Mouse (Mus musculus) limb, embryonic 13.5 days (tissue): ENCODE measurements at regions not wholly inside any gene's neighbourhood (a gene's known extent, or its start where the extent isn't known, plus 50 kb on each side); places are given as distances from the start of the nearest gene placed in this dataset.

Experiments used
- ATAC-seq: fragments of 200-750 bp; cut with Nextera tagmentation; 2 replicates; pipeline ENCODE4 v1.8.0; 2017; ENCODE audit warnings: low read depth, moderate number of reproducible peaks, moderate TSS enrichment; ENCODE audit not compliant: low FRiP score
- H3K27ac ChIP-seq: fragments of 300-500 bp; sonication (generic); 2 replicates; pipeline ENCODE4 v1.5.1; 2015; ENCODE audit warnings: inconsistent platforms, mild to moderate bottlenecking, moderate library complexity
- H3K27me3 ChIP-seq: fragments of 300-500 bp; sonication (generic); 2 replicates; pipeline ENCODE4 v1.6.1; 2015; ENCODE audit warnings: mild to moderate bottlenecking, inconsistent platforms
- H3K36me3 ChIP-seq: fragments of 300-500 bp; sonication (generic); 2 replicates; pipeline ENCODE4 v1.6.1; 2015; ENCODE audit warnings: inconsistent platforms, mild to moderate bottlenecking, moderate library complexity
- H3K4me1 ChIP-seq: fragments of 300-500 bp; sonication (generic); 2 replicates; pipeline ENCODE4 v1.6.1; 2015; ENCODE audit warnings: inconsistent platforms
- H3K4me2 ChIP-seq: fragments of 300-500 bp; sonication (generic); replicated peaks from 2 replicates; pipeline ENCODE4 v1.6.1; 2015; ENCODE audit warnings: inconsistent platforms, mild to moderate bottlenecking, moderate library complexity
- H3K4me3 ChIP-seq: fragments of 300-500 bp; sonication (generic); 2 replicates; pipeline ENCODE4 v1.5.1; 2015; ENCODE audit warnings: moderate library complexity, mild to moderate bottlenecking, inconsistent platforms
- H3K9ac ChIP-seq: fragments of 300-500 bp; sonication (generic); 2 replicates; pipeline ENCODE4 v1.6.1; 2015; ENCODE audit warnings: mild to moderate bottlenecking, inconsistent platforms
- H3K9me3 ChIP-seq: fragments of 300-500 bp; sonication (generic); 2 replicates; pipeline ENCODE4 v1.6.1; 2016; ENCODE audit warnings: inconsistent platforms
- WGBS: fragments of 180-500 bp; shearing (Covaris S2); methylation state at CpG from one replicate; pipeline ENCODE4 v1.1.7; 2015; 5-methylcytosine and 5-hydroxymethylcytosine counted together

DNA sequence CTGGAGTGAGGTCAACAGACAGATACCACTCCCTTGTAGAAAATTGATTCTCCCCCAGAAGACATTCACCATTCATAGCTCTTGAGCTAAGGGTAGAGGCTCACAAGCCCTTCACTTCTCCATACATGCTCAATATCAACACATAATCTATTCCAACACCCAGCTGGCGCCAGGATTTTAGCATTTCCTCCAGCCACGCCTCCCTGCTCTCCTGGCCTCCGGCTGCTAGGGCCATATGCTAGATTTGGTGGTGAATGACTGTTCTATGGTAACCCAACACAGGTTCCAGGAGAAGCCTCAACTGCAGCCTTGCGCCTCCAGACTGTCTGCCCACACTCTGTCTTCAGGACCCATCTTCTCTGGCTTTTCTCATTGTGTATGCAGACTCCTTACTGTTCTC is 197.9 kb downstream of the Gm11011 start:
- H3K36me3 ChIP-seq = no peaks in the 10 kb centered on the region
- no peak overlapping the region for H3K4me3 ChIP-seq
- H3K27me3 ChIP-seq = no peaks in the 10 kb centered on the region
- H3K4me2 ChIP-seq = no peak overlapping the region
- H3K9me3 ChIP-seq = no peaks in the 10 kb centered on the region
- no peak overlapping the region for H3K9ac ChIP-seq
- no peak for ATAC-seq
- 72% methylated on average over 4 of the region's 4 CpGs for WGBS
- no peak overlapping the region for H3K27ac ChIP-seq
- H3K4me1 ChIP-seq = no peaks in the 10 kb centered on the region

DNA sequence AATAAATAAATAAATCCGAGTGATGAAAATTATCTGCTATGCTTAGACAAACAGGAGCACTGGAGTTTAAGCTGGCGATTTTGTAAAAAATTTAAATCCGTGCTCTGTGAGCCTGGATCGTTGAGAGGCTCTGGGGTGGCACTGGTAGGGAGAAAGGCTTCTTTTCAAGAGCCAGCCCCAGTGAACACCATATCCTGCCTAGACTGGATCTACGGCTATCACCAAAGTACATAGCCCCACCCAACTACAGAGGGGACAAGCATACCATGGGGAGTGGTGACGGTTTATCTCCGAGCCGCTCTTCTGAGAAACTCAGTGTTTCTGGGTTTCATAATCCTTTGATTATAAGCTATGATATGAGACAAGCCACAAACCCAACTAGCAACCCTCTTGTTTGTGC is 199.0 kb downstream of the Gm11011 start:
- no peaks in the 10 kb centered on the region for H3K9me3 ChIP-seq
- H3K4me1 ChIP-seq = no peaks in the 10 kb centered on the region
- no peaks in the 10 kb centered on the region for H3K27me3 ChIP-seq
- H3K27ac ChIP-seq = no peak overlapping the region
- no peaks in the 10 kb centered on the region for H3K36me3 ChIP-seq
- no peak overlapping the region for H3K4me3 ChIP-seq
- H3K4me2 ChIP-seq = no peak overlapping the region
- WGBS = 77% methylated on average over 8 of the region's 8 CpGs
- H3K9ac ChIP-seq = no peak overlapping the region
- ATAC-seq = no peak

DNA sequence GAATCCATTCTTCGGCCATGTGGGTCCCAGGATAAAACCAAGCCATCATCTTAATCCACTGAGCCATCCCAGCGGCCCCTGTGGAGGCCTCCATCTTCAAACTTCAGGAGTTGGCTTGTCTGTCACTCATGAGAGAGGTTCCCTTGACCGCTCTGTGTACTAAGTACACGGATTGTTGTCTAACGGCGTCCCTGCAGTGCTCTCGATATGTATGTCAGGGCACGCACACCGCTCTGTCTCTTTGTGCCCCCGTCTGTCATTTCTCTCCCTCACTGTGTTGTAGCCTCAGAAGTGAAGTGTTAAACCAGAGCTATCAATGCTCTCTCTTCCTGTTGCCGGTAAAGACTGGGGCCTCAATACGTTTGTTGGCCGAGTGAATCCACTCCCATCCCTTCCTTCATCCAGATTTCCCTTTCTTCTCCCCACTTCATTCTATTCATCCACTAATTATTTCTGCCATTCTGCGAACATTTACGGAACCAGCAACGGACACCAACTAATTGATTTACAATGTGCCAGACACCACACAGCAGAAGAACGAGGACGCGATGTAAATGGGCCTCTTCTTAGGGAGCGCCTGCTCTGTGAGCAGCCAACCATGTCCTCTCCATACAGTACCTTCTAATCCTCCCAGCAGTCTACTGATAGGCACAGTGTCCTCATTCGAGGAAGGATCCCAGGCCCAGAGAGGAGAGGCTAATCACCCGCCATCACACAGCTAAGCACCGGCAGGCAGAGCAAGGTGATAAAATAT is 199.6 kb downstream of the Gm11011 start:
- WGBS = 49% methylated on average over 23 of the region's 23 CpGs
- Histone ChIP-seq H3K4me3 (no peak overlapping the region), H3K27me3 (no peaks in the 10 kb centered on the region), H3K27ac (no peak overlapping the region), H3K9ac (no peak overlapping the region), H3K4me1 (no peaks in the 10 kb centered on the region), H3K36me3 (no peaks in the 10 kb centered on the region), H3K4me2 (no peak overlapping the region), H3K9me3 (no peaks in the 10 kb centered on the region)
- no peak for ATAC-seq

DNA sequence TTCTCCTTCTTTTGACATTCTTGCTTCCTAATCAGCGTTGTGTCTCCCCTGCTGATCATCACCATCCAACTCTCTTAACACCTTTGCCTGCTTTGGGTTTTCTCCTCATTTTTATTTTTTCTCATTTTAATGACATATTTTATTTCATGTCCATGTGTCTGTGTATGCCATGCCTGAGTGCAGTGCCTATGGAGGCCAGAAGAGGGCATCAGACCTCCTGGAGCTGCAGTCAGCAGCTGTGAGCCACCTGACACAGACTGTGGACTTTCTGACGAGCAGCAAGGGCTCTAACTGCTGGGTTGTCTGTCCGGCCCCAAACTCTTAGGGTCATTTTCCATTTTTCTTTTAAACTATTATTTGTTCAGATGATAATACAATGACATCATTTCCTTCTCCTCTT is 203.8 kb downstream of the Gm11011 start:
- 89% methylated on average over 3 of the region's 3 CpGs for WGBS
- ATAC-seq = no peak
- no peak overlapping the region for H3K27ac ChIP-seq

DNA sequence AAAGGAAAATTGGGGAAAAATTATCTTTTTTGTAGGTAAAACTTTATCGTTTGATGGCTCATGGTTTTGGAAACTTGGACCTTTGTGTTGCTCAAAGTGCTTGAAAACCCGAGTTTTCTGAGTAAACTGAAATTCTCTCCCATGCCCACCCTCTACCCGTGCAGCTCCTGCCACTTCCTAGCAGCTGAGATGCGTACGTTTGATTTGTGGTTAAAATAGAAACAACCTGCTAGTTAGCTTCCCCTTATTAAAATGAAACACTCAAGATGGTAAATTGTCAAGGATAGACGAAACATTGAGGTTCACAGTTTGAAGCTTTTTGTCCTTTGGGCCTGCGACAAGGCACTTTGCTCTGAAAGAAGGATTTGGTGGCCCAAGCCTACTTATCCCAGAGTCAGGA is 214.5 kb downstream of the Gm11011 start:
- Histone ChIP-seq H3K36me3 (no peaks in the 10 kb centered on the region), H3K27me3 (no peaks in the 10 kb centered on the region), H3K27ac (no peak overlapping the region), H3K9ac (no peak overlapping the region), H3K9me3 (no peaks in the 10 kb centered on the region), H3K4me1 (no peaks in the 10 kb centered on the region), H3K4me2 (no peak overlapping the region), H3K4me3 (no peak overlapping the region)
- WGBS = 87% methylated on average over 7 of the region's 7 CpGs
- no peak for ATAC-seq

More for the DNA sequence above, 203.8 kb downstream of the Gm11011 start:
- H3K36me3 ChIP-seq = no peaks in the 10 kb centered on the region
- H3K27me3 ChIP-seq = no peaks in the 10 kb centered on the region
- H3K9ac ChIP-seq = no peak overlapping the region
- H3K9me3 ChIP-seq = no peaks in the 10 kb centered on the region
- no peaks in the 10 kb centered on the region for H3K4me1 ChIP-seq
- no peak overlapping the region for H3K4me3 ChIP-seq
- no peak overlapping the region for H3K4me2 ChIP-seq

DNA sequence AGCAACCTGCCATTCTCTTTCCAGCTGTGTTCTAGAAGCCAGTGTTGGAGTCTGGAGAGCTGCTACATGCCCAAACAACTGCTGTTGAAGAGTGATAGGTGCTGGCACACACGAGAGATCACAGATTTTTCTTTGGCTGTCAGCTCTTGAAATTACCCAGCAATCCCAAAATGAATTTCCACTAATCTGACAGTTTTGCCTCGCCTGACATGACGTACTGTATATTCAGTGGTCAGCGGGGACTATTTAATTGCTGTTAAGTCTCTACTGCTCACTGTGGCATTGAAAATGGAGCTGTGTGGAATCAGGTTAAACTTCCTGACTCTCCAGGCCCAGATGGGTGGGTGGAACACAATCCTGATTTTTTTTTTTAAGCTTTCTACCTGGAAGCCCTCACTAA is 222.5 kb downstream of the Gm11011 start:
- H3K9ac ChIP-seq = no peak overlapping the region
- 29% methylated on average over 4 of the region's 4 CpGs for WGBS
- H3K4me3 ChIP-seq = no peak overlapping the region
- peaks cover 16% of the 10 kb centered on the region for H3K4me1 ChIP-seq
- H3K27ac ChIP-seq = no peak overlapping the region
- no peak for ATAC-seq
- no peaks in the 10 kb centered on the region for H3K27me3 ChIP-seq
- peaks cover 7% of the 10 kb centered on the region; the same call in 1 of the 2 replicates for H3K9me3 ChIP-seq
- H3K4me2 ChIP-seq = no peak overlapping the region
- H3K36me3 ChIP-seq = no peaks in the 10 kb centered on the region

DNA sequence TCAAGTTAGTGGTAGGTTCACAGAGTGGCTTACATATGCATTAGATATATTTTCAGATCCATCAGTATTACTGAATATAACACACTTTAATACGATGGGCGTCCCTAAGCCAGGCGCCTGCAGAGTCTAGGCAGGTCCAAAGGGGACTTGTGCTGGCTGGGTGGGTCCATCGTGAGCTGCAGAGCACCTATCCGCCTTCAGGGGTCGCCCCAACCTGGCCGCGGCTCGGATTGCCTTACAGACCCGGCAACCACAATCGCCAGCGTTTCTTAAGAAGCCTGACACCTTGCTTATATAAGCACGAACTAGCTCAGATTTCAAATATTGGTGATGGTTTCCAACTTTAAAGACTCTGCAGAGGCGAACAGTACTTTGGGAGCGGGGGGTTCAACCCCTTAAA is 227.3 kb downstream of the Gm11011 start:
- Histone ChIP-seq H3K4me1 (peaks cover 12% of the 10 kb centered on the region), H3K4me2 (peak overlapping the region; percentile 57), H3K27ac (no peak overlapping the region), H3K4me3 (peak overlapping the region; percentile 22; the same call in 1 of the 2 replicates), H3K9me3 (peaks cover 7% of the 10 kb centered on the region; the same call in 1 of the 2 replicates), H3K36me3 (no peaks in the 10 kb centered on the region), H3K27me3 (0 out of 2 replicates have a peak, but pooled peaks cover 3% of the 10 kb centered on the region), H3K9ac (no peak overlapping the region; the same call in 1 of the 2 replicates)
- ATAC-seq = peak; percentile 64; the same call in 1 of the 2 replicates
- 13% methylated on average over 15 of the region's 15 CpGs for WGBS

DNA sequence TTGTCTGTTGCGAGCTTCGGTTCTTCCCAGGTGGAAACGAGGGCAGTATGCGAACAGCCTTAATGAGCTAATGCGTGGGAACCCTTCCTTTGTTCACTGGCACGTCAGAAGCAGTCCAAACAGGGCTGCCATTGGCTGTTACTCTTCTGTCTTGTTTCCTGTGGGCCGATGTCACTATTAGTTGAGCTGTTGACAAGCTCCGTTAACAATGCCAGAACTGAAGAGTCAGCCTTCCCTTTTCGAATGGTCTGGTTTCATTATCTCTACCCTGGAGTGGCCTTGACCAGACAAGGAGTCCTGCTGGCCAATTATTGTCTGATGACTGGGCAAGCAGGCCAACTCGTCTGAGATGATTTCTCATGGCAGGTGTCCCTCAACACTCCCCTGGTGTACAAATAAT is 230.1 kb downstream of the Gm11011 start:
- no peak overlapping the region for H3K9ac ChIP-seq
- 78% methylated on average over 10 of the region's 10 CpGs for WGBS
- H3K4me1 ChIP-seq = peaks cover 6% of the 10 kb centered on the region; the same call in 1 of the 2 replicates
- H3K36me3 ChIP-seq = no peaks in the 10 kb centered on the region
- H3K4me2 ChIP-seq = no peak overlapping the region
- H3K4me3 ChIP-seq = no peak overlapping the region
- no peak for ATAC-seq
- H3K27me3 ChIP-seq = 0 out of 2 replicates have a peak, but pooled peaks cover 3% of the 10 kb centered on the region
- no peaks in the 10 kb centered on the region for H3K9me3 ChIP-seq
- no peak overlapping the region for H3K27ac ChIP-seq

DNA sequence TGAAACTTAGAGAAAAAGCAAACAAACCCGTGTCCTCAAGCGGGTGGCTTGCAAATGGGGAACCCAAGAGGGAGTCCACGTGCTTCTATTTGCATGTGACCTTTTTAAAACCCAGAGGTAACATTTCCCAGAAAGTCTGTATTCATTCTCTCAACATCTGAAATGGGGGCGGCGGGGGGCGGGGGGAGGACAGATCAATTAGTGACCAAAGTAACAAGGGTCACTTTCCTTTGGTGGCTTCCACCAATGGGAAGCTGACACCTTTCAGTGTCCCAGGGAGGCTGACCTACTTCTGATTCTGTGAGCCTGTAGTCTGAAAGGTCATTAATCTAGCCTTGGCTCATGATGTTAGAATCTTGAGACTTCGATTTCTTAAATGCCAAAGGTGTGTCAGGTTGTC is 236.0 kb downstream of the Gm11011 start:
- 87% methylated on average over 7 of the region's 7 CpGs for WGBS
- H3K27me3 ChIP-seq = no peaks in the 10 kb centered on the region

DNA sequence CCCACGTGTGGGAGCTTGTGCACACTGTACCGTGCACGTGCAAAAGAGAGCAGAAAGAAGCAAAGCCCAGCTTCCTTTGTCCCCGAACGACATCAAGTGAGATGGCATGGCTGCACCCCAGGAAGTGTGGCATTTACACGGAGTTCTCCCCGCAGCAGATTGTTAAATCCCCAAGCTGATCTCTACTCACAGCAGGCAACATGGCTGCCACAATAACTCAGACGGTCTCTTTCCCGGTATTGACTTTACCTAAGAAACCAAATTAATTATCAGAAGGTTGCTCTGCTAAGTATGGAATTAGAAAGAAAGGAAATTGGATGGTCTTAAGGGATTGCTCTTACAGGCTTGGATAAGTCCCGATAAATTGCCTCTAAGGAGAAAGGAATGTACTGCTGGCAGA is 241.4 kb downstream of the Gm11011 start:
- no peaks in the 10 kb centered on the region for H3K9me3 ChIP-seq
- no peaks in the 10 kb centered on the region for H3K4me1 ChIP-seq
- no peak overlapping the region for H3K9ac ChIP-seq
- no peak overlapping the region for H3K27ac ChIP-seq
- no peaks in the 10 kb centered on the region for H3K36me3 ChIP-seq
- WGBS = 42% methylated on average over 10 of the region's 10 CpGs
- H3K4me3 ChIP-seq = no peak overlapping the region
- H3K4me2 ChIP-seq = no peak overlapping the region
- no peaks in the 10 kb centered on the region for H3K27me3 ChIP-seq
- ATAC-seq = no peak

More for the DNA sequence above, 236.0 kb downstream of the Gm11011 start:
- Histone ChIP-seq H3K4me1 (no peaks in the 10 kb centered on the region), H3K4me3 (no peak overlapping the region), H3K4me2 (no peak overlapping the region), H3K9me3 (no peaks in the 10 kb centered on the region), H3K27ac (no peak overlapping the region), H3K9ac (no peak overlapping the region), H3K36me3 (no peaks in the 10 kb centered on the region)
- no peak for ATAC-seq

DNA sequence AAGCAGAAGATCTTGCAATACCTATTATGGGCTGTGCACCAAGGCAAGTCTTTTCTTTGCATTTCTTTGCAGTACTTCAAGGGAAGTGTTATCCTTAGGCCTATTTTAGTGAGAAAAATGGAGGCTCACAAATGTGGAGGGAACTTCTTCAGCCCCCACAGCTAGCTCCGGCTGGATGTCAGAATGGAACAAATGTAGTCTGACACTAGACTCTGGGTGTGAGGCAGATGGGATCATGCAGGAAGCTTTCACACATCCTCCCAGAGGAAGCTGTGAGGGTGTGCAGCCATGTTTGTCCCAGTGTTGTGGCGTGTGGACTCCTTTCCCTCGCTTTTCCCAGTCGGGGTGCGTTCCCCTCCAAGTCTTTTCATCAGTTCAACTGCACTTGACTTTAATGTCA is 268.0 kb downstream of the Gm11011 start:
- Histone ChIP-seq H3K36me3 (no peaks in the 10 kb centered on the region), H3K27me3 (no peaks in the 10 kb centered on the region), H3K9ac (no peak overlapping the region), H3K27ac (no peak overlapping the region), H3K9me3 (no peaks in the 10 kb centered on the region), H3K4me3 (no peak overlapping the region), H3K4me1 (no peaks in the 10 kb centered on the region), H3K4me2 (no peak overlapping the region)
- 76% methylated on average over 5 of the region's 5 CpGs for WGBS
- ATAC-seq = no peak

DNA sequence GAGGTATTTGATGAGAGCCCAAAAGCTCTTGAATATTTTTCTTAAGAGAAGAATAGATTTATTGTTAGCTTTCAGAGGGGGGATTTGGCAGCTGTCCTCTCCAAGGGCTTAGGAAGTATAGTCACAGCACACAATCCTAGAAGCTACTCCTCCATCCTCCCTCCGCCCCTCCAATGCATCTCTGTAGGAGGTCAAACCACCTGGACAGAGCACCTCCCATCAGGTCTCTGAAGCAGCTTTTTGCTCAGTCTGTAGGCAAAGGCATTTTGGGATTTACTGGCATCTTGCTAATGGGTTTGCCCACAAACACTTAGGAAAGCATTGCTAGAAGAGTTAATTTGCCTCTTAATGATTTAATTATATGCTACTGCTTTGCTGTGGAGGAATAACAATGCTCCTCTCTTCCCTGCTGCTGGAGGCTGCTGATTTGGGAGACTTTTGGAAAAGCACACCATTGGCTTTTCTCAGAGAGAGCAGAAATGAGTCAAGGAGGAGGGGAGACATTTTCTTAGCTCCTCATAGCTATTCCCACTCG is 273.1 kb downstream of the Gm11011 start:
- ATAC-seq = no peak
- Histone ChIP-seq H3K9ac (no peak overlapping the region), H3K9me3 (no peaks in the 10 kb centered on the region), H3K27me3 (no peaks in the 10 kb centered on the region), H3K4me1 (no peaks in the 10 kb centered on the region), H3K4me3 (no peak overlapping the region), H3K27ac (no peak overlapping the region), H3K36me3 (no peaks in the 10 kb centered on the region), H3K4me2 (no peak overlapping the region)
- 51% methylated on average over 2 of the region's 2 CpGs for WGBS

DNA sequence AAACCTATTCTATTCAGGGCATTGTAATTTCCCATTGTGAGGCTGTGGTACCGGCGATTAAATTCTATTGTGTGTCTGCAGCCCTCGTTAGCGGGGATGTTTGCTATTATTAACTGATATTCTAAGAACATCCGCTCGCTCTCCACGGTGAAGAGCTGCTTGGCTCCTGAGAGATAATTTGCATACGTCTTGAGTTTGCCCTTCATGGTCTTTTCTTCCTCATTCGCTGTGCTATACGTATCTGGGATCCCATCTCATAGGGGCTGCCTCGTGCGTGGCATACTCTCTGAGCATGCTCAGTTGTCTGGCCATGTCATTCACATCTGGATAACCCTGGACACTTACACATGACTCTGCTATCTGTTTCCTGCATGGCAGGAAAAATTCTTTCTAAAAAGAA is 275.7 kb downstream of the Gm11011 start:
- H3K9me3 ChIP-seq = no peaks in the 10 kb centered on the region
- H3K27me3 ChIP-seq = no peaks in the 10 kb centered on the region
- ATAC-seq = no peak
- WGBS = 77% methylated on average over 12 of the region's 12 CpGs
- H3K4me2 ChIP-seq = no peak overlapping the region
- H3K36me3 ChIP-seq = no peaks in the 10 kb centered on the region
- H3K27ac ChIP-seq = no peak overlapping the region
- no peak overlapping the region for H3K9ac ChIP-seq
- H3K4me1 ChIP-seq = no peaks in the 10 kb centered on the region
- H3K4me3 ChIP-seq = no peak overlapping the region
